Mouse (Mus musculus): ENCODE measurements at regions not wholly inside any gene's neighbourhood (a gene's known extent, or its start where the extent isn't known, plus 50 kb on each side); places are given as distances from the start of the nearest gene placed in this dataset.
"Not testable (repeated sequence)": the region's sequence is repeated elsewhere in the genome, so short reads cannot be mapped to it uniquely, and the experiment has no call there.

- no peak for TF ChIP-seq CTCF (IDR thresholded peaks at IDR 0.05)
- DNase-seq: no peak
- intact Hi-C loops (cut with DNase I): no loop called here
- no peak overlapping the region for H3K4me3 ChIP-seq
- H3K27ac ChIP-seq: no peak overlapping the region
These were observed 103.2 kb upstream of the Galnt18 start for GRCm38 (mm10) chr7:111882991-111883390.

- DNase-seq: no peak
- TF ChIP-seq CTCF (IDR thresholded peaks at IDR 0.05): no peak
- intact Hi-C loops (cut with DNase I): no loop called here
- Histone ChIP-seq H3K27ac (no peak overlapping the region), H3K4me3 (no peak overlapping the region)
These were observed 100.4 kb upstream of the Galnt18 start for GRCm38 (mm10) chr7:111880067-111880675.

GRCm38 (mm10) chr7:111877591-111877990 is 97.8 kb upstream of the Galnt18 start:
- Histone ChIP-seq H3K4me3 (no peak overlapping the region), H3K27ac (no peak overlapping the region)
- no peak for TF ChIP-seq CTCF (IDR thresholded peaks at IDR 0.05)
- DNase-seq: no peak
- intact Hi-C loops (cut with DNase I): no loop called here

DNA sequence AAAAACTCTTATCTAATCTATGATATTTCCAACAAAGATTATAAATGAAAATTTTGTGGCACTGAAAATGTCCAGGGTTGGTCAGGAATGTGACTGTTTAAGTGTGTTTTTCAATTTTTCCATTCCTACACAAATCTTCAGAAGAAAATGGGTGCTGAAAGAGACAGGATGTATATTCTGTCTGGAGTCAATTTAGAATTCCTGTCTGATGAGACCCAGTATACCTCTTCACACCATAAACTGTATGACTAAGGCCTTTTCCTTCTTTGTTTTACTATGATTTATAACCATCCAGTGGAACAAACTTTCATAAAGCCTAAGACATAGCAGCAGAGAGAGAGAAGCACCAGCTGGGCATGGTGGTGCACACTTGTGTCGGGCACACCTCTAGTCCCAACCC is 96.2 kb upstream of the Galnt18 start:
- no peak for TF ChIP-seq CTCF (IDR thresholded peaks at IDR 0.05)
- DNase-seq: no peak
- intact Hi-C loops (cut with DNase I): no loop called here
- Histone ChIP-seq H3K27ac (no peak overlapping the region), H3K4me3 (no peak overlapping the region)

DNA sequence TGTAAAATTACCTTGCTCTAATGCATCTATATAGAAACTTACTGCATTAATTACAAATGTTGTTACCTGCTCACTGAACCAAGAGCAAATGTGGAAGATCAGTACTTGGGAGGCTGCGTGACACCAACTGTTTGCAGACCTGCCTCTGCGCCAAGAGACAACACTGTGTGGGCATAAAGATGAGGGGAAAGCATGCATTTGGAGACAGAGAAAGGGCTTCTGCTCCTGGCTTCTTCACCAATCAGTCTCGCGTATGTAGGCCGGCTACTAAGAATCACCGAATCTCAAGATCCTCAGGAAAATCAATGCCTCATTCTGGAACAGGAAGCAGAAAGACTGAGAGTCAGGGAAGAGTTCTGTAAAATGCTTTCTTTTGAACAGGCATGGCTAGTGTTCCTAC is 89.6 kb upstream of the Galnt18 start:
- TF ChIP-seq CTCF (IDR thresholded peaks at IDR 0.05): no peak
- intact Hi-C loops (cut with DNase I): no loop called here
- Histone ChIP-seq H3K27ac (no peak overlapping the region), H3K4me3 (no peak overlapping the region)
- no peak for DNase-seq

GRCm38 (mm10) chr7:111863035-111863434 is 83.3 kb upstream of the Galnt18 start:
- Histone ChIP-seq H3K27ac (no peak overlapping the region), H3K4me3 (no peak overlapping the region)
- intact Hi-C loops (cut with DNase I): no loop called here
- TF ChIP-seq CTCF (IDR thresholded peaks at IDR 0.05): no peak
- no peak for DNase-seq

- H3K4me3 ChIP-seq; H3K27ac ChIP-seq; intact Hi-C loops (cut with DNase I); DNase-seq: not testable (repeated sequence)
These were observed 78.5 kb upstream of the Galnt18 start for GRCm38 (mm10) chr7:111858291-111858690.

GRCm38 (mm10) chr7:111856977-111857376 is 77.2 kb upstream of the Galnt18 start:
- Histone ChIP-seq H3K27ac (no peak overlapping the region), H3K4me3 (no peak overlapping the region)
- intact Hi-C loops (cut with DNase I): no loop called here
- no peak for DNase-seq
- TF ChIP-seq CTCF (IDR thresholded peaks at IDR 0.05): no peak

DNA sequence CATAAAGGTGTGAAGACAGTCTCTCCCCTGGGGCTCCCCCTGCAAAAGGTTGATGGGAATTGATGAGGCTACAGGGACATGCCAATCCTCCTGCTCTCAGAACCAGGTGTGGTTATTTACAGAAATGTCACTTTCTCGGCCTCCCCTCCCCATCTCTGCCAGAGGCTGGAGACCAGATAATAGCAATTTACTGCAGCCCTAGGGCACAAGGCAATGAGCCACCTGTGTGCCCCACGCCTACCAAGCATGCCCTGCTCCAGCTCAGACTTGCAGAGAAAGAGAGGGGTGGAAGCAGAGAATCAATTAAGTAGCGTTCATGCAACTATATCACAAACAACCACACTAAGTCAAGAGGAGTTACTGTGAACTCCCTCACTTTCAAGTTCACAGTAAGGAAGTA is 75.5 kb upstream of the Galnt18 start:
- Histone ChIP-seq H3K4me3 (no peak overlapping the region), H3K27ac (no peak overlapping the region)
- intact Hi-C loops (cut with DNase I): no loop called here
- TF ChIP-seq CTCF (IDR thresholded peaks at IDR 0.05): no peak
- no peak for DNase-seq

DNA sequence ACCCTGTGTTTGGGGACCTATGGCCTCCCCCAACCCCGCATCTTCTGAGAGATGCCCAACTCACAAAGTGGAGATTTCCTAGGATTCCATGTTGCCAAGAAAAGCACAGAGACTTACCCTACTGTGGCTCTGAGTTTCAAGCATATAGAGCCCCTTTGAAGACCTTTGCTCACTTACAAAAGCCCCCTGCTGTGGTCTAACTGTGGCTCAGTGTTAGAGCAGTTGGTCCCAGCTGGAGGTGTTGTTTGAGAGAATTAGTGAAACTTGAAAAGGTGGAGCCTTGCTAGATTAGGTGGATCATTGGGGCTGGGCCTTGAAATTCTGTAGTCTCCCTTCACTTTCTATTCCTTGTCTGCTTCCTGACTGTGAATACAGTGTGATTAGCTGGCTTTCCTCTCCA is 66.6 kb upstream of the Galnt18 start:
- no peak for TF ChIP-seq CTCF (IDR thresholded peaks at IDR 0.05)
- DNase-seq: no peak
- Histone ChIP-seq H3K4me3 (no peak overlapping the region), H3K27ac (no peak overlapping the region)
- intact Hi-C loops (cut with DNase I): no loop called here

GRCm38 (mm10) chr7:111843715-111844114 is 63.9 kb upstream of the Galnt18 start:
- TF ChIP-seq CTCF (IDR thresholded peaks at IDR 0.05): no peak
- intact Hi-C loops (cut with DNase I): no loop called here
- Histone ChIP-seq H3K4me3 (no peak overlapping the region), H3K27ac (no peak overlapping the region)
- DNase-seq: no peak

DNA sequence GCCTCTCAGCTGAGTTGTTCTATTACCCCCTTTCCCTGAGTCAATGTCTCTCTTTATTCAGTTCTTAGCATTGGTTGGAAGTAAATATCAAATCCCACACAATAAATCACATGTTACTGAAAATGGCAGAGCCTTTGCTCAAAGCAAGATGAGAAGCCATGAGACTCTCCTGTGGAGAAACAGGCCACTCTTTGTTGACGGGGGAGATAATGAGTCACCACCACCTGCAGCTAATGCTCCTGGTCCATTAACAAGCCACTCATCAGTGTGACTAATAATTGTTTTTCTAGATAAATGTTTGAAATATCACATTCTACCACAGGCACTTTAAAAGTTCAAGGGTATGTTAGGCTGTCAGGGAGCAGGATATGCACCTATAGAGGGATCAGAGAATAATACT is 61.0 kb upstream of the Galnt18 start:
- intact Hi-C loops (cut with DNase I): no loop called here
- DNase-seq: no peak
- H3K4me3 ChIP-seq: no peak overlapping the region
- H3K27ac ChIP-seq: no peak overlapping the region
- no peak for TF ChIP-seq CTCF (IDR thresholded peaks at IDR 0.05)

DNA sequence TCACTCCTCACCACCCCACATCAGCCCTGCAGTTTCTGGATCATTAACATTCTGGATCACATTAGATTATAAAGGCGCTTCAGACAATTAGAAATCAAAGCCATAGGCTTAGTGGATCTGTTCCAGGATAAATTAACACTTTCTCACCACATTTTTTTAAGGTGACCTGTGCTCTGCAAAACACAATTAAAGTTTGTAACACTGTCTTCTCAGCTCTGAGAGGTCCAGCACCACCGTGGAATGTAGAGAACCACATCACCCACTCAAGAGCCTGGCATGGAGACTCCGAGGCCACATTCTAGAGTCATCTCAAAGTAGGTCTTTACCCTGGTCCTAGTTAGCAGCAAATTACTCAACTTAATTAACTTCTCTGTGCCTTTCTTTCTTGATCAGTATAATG is 58.4 kb upstream of the Galnt18 start:
- intact Hi-C loops (cut with DNase I): no loop called here
- no peak for DNase-seq
- H3K27ac ChIP-seq: no peak overlapping the region
- TF ChIP-seq CTCF (IDR thresholded peaks at IDR 0.05): no peak
- H3K4me3 ChIP-seq: no peak overlapping the region

GRCm38 (mm10) chr7:111834356-111834755 is 54.6 kb upstream of the Galnt18 start:
- intact Hi-C loops (cut with DNase I); H3K4me3 ChIP-seq; H3K27ac ChIP-seq; DNase-seq: not testable (repeated sequence)

GRCm38 (mm10) chr7:111829931-111830330 is 50.2 kb upstream of the Galnt18 start:
- DNase-seq: no peak
- Histone ChIP-seq H3K4me3 (no peak overlapping the region), H3K27ac (no peak overlapping the region)
- TF ChIP-seq CTCF (IDR thresholded peaks at IDR 0.05): no peak
- intact Hi-C loops (cut with DNase I): no loop called here
